Mouse (Mus musculus): ENCODE data around the gene Blvrb.

The Blvrb gene

GRCm38 (mm10) chr7:27507711-27508647, 60.2 kb downstream of the Blvrb start:
- no peaks in the 10 kb centered on the region for H3K27me3 ChIP-seq (ENCODE audit: control insufficient read depth, insufficient read depth, low read length, poor library complexity, severe bottlenecking)
- peak; percentile 99 for DNase-seq (ENCODE audit: low read depth, low spot score)

DNA sequence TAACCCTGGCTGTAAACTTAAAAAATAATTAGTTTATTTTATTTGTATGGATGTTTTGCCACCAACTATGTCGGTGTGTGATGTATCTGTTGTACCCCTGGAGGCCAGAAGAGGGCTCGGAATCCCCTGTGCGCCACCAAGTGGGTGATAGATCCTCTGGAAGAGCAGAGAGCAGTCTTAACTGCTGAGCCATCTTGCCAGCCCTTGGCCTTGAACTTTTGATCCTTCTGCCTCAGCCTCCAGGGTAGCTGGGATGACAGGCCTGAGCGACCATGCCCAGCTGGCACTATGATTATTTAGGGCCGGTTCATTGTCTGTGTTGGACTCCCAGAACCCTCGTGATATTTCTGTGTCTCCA, 60.8 kb downstream of the Blvrb start:
- DNase-seq (ENCODE audit: low read depth, low spot score): peak; percentile 84
- Histone ChIP-seq H3K27me3 (ENCODE audit: control insufficient read depth, insufficient read depth, low read length, poor library complexity, severe bottlenecking) (no peaks in the 10 kb centered on the region), H3K36me3 (ENCODE audit: control insufficient read depth, insufficient read depth, low read length, poor library complexity, severe bottlenecking) (no peaks in the 10 kb centered on the region)

More at GRCm38 (mm10) chr7:27507711-27508647, 60.2 kb downstream of the Blvrb start:
- H3K36me3 ChIP-seq (ENCODE audit: control insufficient read depth, insufficient read depth, low read length, poor library complexity, severe bottlenecking): no peaks in the 10 kb centered on the region

- no peaks in the 10 kb centered on the region for H3K27me3 ChIP-seq (ENCODE audit: control insufficient read depth, insufficient read depth, low read length, poor library complexity, severe bottlenecking)
- H3K36me3 ChIP-seq (ENCODE audit: control insufficient read depth, insufficient read depth, low read length, poor library complexity, severe bottlenecking): no peaks in the 10 kb centered on the region
Observed at GRCm38 (mm10) chr7:27510809-27511208, 63.0 kb downstream of the Blvrb start.

GRCm38 (mm10) chr7:27514961-27515360, 67.2 kb downstream of the Blvrb start:
- Histone ChIP-seq H3K36me3 (ENCODE audit: control insufficient read depth, insufficient read depth, low read length, poor library complexity, severe bottlenecking) (no peaks in the 10 kb centered on the region), H3K27me3 (ENCODE audit: control insufficient read depth, insufficient read depth, low read length, poor library complexity, severe bottlenecking) (no peaks in the 10 kb centered on the region)
- DNase-seq (ENCODE audit: low read depth, low spot score): no peak

More at GRCm38 (mm10) chr7:27510809-27511208, 63.0 kb downstream of the Blvrb start:
- no peak for DNase-seq (ENCODE audit: low read depth, low spot score)
